Mouse (Mus musculus) hindbrain, embryonic 16.5 days (tissue): ENCODE results near the gene Gadd45b. TPM values are rescaled to one million over a fixed set of nuclear protein-coding genes. Genes with fewer than 3 reads are reported as not detected.

Experiments
- ATAC-seq: fragments of 200-750 bp; cut with Nextera tagmentation; 2 replicates; pipeline ENCODE4 v1.8.0; 2017; ENCODE audit warnings: moderate TSS enrichment, moderate library complexity
- H3K27ac ChIP-seq: fragments of 300-500 bp; sonication (generic); 2 replicates; pipeline ENCODE4 v1.5.1; 2014; ENCODE audit warnings: low read depth, mild to moderate bottlenecking, control low read depth, low read length, moderate library complexity
- H3K27me3 ChIP-seq: fragments of 300-500 bp; sonication (generic); replicated peaks from 2 replicates; pipeline ENCODE4 v1.6.1; 2014; ENCODE audit warnings: low read length; ENCODE audit not compliant: control insufficient read depth, insufficient read depth
- H3K36me3 ChIP-seq: fragments of 300-500 bp; sonication (generic); 2 replicates; pipeline ENCODE4 v1.6.1; 2014; ENCODE audit warnings: mild to moderate bottlenecking, low read length, moderate library complexity, mixed read lengths; ENCODE audit not compliant: control insufficient read depth, insufficient read depth
- H3K4me1 ChIP-seq: fragments of 300-500 bp; sonication (generic); 2 replicates; pipeline ENCODE4 v1.6.1; 2014; ENCODE audit warnings: low read depth, low read length; ENCODE audit not compliant: control insufficient read depth, insufficient read depth
- H3K4me2 ChIP-seq: fragments of 300-500 bp; sonication (generic); 2 replicates; pipeline ENCODE4 v1.6.1; 2014; ENCODE audit warnings: mild to moderate bottlenecking, low read length, control low read depth, moderate library complexity
- H3K4me3 ChIP-seq: fragments of 300-500 bp; sonication (generic); 2 replicates; pipeline ENCODE4 v1.5.1; 2014; ENCODE audit warnings: mild to moderate bottlenecking, low read length, control low read depth, moderate library complexity
- H3K9ac ChIP-seq: fragments of 300-500 bp; sonication (generic); 2 replicates; pipeline ENCODE4 v1.6.1; 2014; ENCODE audit warnings: low read depth, mild to moderate bottlenecking, control low read depth, low read length, moderate library complexity
- H3K9me3 ChIP-seq: fragments of 300-500 bp; sonication (generic); 2 replicates; pipeline ENCODE4 v1.6.1; 2014; ENCODE audit warnings: mild to moderate bottlenecking, low read length, moderate library complexity; ENCODE audit not compliant: control insufficient read depth
- WGBS: fragments of 180-500 bp; shearing (Covaris S2); extraction: QIAGEN DNeasy Blood & Tissue Kit; methylation state at CpG from one replicate; pipeline ENCODE4 v1.1.7; 2014; 5-methylcytosine and 5-hydroxymethylcytosine counted together
- polyA plus RNA-seq: library from polyadenylated mRNA; unstranded; fragments of >200 nt; fragmentation: Nextera tagmentation; extraction: Ambion mirVana; gene quantifications from 2 replicates; pipeline ENCODE4 v1.2.1, GENCODE M21; 2015

Gadd45b gene
- polyA plus RNA-seq, 1 experiment from 2014 or later: 8.0 TPM

- no peak; the same call in 1 of the 2 replicates for ATAC-seq
- Histone ChIP-seq H3K27ac (0 out of 2 replicates have a peak overlapping the region, but pooled peaks have one; percentile 34), H3K4me1 (peaks cover 7% of the 10 kb centered on the region), H3K27me3 (no peaks in the 10 kb centered on the region), H3K4me2 (no peak overlapping the region), H3K4me3 (no peak overlapping the region), H3K9me3 (no peaks in the 10 kb centered on the region), H3K9ac (no peak overlapping the region), H3K36me3 (no peaks in the 10 kb centered on the region)
- 60% methylated on average over 3 of the region's 3 CpGs for WGBS
These were observed 37.3 kb downstream of the Gadd45b start for GRCm38 (mm10) chr10:80967101-80967656.

DNA sequence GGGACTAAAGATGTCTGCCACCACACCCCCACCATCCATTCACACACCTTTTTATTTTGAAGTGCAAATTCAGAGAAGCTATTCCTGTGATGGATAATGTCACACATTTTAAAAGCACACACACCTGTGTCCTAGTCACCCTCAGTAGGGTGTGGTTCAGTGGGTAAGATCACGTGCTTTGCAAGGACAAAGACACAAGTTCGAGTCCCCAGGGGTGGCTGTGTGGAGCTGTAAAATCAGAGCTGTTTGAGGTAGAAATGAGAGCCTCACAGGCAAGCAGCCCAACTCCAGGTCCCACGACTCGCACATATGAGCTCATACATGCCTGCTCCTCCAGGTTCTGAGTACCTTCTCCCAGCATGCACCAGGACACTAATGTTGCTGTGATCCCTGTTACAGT is 38.2 kb downstream of the Gadd45b start:
- 96% methylated on average over 4 of the region's 4 CpGs for WGBS
- peaks cover 13% of the 10 kb centered on the region for H3K4me1 ChIP-seq
- no peaks in the 10 kb centered on the region for H3K9me3 ChIP-seq
- ATAC-seq: no peak
- no peaks in the 10 kb centered on the region for H3K27me3 ChIP-seq
- no peaks in the 10 kb centered on the region for H3K36me3 ChIP-seq
- no peak overlapping the region for H3K4me3 ChIP-seq
- H3K27ac ChIP-seq: no peak overlapping the region
- H3K4me2 ChIP-seq: no peak overlapping the region
- H3K9ac ChIP-seq: no peak overlapping the region

DNA sequence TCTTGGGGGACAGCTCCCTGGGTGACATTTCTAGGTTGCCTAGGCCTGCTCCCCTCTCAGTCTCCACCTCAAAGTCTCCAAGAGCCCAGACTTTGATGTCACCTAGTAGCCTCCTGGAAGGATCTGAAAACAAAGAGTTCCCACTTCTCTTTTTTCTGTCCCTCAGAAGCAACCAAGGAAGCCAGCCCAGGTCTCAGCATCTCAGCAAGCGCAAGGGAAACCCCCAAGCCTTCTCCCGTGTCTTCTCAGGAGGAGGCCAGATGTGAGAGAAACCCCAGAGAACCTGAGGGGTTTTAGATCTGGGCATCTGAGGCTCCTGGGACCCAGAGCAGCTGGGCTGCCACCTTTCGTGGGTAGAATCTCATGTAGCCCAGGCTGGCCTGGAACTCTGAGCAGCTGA is 39.4 kb downstream of the Gadd45b start:
- Histone ChIP-seq H3K9me3 (no peaks in the 10 kb centered on the region), H3K4me2 (no peak overlapping the region), H3K4me3 (no peak overlapping the region), H3K27me3 (no peaks in the 10 kb centered on the region), H3K27ac (no peak overlapping the region), H3K9ac (no peak overlapping the region), H3K4me1 (peaks cover 13% of the 10 kb centered on the region), H3K36me3 (no peaks in the 10 kb centered on the region)
- WGBS: 75% methylated on average over 3 of the region's 3 CpGs
- ATAC-seq: no peak

- Histone ChIP-seq H3K4me1 (peaks cover 13% of the 10 kb centered on the region), H3K9ac (no peak overlapping the region), H3K27ac (no peak overlapping the region), H3K4me3 (no peak overlapping the region), H3K9me3 (no peaks in the 10 kb centered on the region), H3K4me2 (no peak overlapping the region), H3K27me3 (no peaks in the 10 kb centered on the region), H3K36me3 (no peaks in the 10 kb centered on the region)
- ATAC-seq: no peak
- 87% methylated on average over 8 of the region's 8 CpGs for WGBS
These were observed 40.3 kb downstream of the Gadd45b start for GRCm38 (mm10) chr10:80970159-80970558.

- Histone ChIP-seq H3K4me2 (no peak overlapping the region), H3K4me3 (no peak overlapping the region), H3K36me3 (no peaks in the 10 kb centered on the region), H3K9me3 (no peaks in the 10 kb centered on the region), H3K27ac (no peak overlapping the region), H3K4me1 (peaks cover 13% of the 10 kb centered on the region), H3K9ac (no peak overlapping the region), H3K27me3 (no peaks in the 10 kb centered on the region)
- ATAC-seq: no peak
- whole genome bisulfite sequencing: 77% methylated on average over 15 of the region's 15 CpGs
These were observed 41.7 kb downstream of the Gadd45b start for GRCm38 (mm10) chr10:80971533-80971932.

- no peak overlapping the region for H3K9ac ChIP-seq
- H3K4me2 ChIP-seq: no peak overlapping the region
- H3K9me3 ChIP-seq: no peaks in the 10 kb centered on the region
- no peaks in the 10 kb centered on the region for H3K36me3 ChIP-seq
- WGBS: 56% methylated on average over 11 of the region's 11 CpGs
- ATAC-seq: no peak
- H3K4me3 ChIP-seq: no peak overlapping the region
- H3K27ac ChIP-seq: no peak overlapping the region; the same call in 1 of the 2 replicates
- H3K27me3 ChIP-seq: no peaks in the 10 kb centered on the region
- peaks cover 10% of the 10 kb centered on the region for H3K4me1 ChIP-seq
These were observed 42.5 kb downstream of the Gadd45b start for GRCm38 (mm10) chr10:80972071-80972987.

- Histone ChIP-seq H3K4me1 (peaks cover 6% of the 10 kb centered on the region), H3K4me2 (no peak overlapping the region), H3K27me3 (no peaks in the 10 kb centered on the region), H3K36me3 (no peaks in the 10 kb centered on the region), H3K27ac (no peak overlapping the region), H3K9me3 (no peaks in the 10 kb centered on the region), H3K9ac (no peak overlapping the region), H3K4me3 (no peak overlapping the region)
- 87% methylated on average over 1 of the region's 1 CpGs for WGBS
- ATAC-seq: no peak
These were observed 43.8 kb downstream of the Gadd45b start for GRCm38 (mm10) chr10:80973722-80974121.

DNA sequence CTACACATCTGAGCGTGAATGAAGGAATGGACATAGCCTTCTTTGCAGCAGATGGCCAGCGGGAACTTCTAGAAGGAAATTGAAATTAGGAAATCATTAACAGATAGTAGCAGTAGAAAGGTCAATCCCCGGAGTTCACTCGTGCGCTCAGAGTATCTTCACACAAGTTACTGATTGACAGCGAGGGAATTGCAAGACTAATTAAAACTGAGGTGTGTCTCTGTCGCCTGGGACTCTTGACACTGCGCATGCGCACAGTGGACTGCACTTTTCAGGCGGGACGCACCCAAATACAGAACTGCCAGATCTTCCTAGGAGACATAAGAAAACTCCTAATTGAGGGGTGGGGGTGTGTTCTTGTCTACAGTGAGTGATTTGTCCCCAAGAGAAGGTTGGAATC is 45.6 kb downstream of the Gadd45b start:
- no peaks in the 10 kb centered on the region for H3K27me3 ChIP-seq
- peaks cover 6% of the 10 kb centered on the region for H3K4me1 ChIP-seq
- ATAC-seq: no peak
- H3K27ac ChIP-seq: no peak overlapping the region
- no peak overlapping the region for H3K4me3 ChIP-seq
- WGBS: 87% methylated on average over 11 of the region's 11 CpGs
- no peaks in the 10 kb centered on the region for H3K9me3 ChIP-seq
- no peaks in the 10 kb centered on the region for H3K36me3 ChIP-seq
- no peak overlapping the region for H3K9ac ChIP-seq
- H3K4me2 ChIP-seq: no peak overlapping the region

DNA sequence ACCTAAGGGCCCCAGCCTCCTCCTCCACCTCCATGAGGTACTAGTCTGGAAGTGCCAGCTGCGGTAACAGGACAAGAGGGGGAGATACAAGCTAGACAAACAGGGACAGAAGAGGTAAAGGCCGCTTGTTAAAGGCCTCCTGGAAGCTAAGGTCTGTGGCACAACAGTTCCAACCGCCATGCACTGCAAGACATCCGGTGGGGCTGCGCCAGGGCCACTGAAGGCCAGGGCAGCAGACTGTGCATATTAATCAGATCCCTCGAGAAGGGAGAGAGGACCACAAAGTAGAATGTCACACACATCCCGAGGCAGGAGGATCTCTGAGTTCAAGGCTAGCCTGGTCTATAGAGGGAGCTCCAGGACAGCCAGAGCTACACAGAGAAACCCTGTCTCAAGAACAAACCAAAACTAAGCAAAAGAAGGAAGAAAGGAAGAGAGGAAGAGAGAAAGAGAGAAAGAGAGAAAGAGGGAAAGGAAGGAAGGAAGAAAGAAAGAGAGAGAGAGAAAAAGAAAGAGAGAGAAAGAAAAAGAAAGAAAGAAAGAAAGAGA is 51.8 kb downstream of the Gadd45b start:
- ATAC-seq: no peak
- Histone ChIP-seq H3K9me3 (no peaks in the 10 kb centered on the region), H3K4me3 (no peak overlapping the region), H3K36me3 (no peaks in the 10 kb centered on the region), H3K4me2 (no peak overlapping the region), H3K4me1 (peaks cover 5% of the 10 kb centered on the region), H3K9ac (no peak overlapping the region), H3K27ac (no peak overlapping the region), H3K27me3 (peaks cover 11% of the 10 kb centered on the region)
- 53% methylated on average over 7 of the region's 7 CpGs for WGBS
